Mouse (Mus musculus) heart, embryonic 12.5 days (tissue): ENCODE results near the gene D17H6S53E. TPM values are rescaled to one million over a fixed set of nuclear protein-coding genes. Genes with fewer than 3 reads are reported as not detected.

Experiments
- ATAC-seq: fragments of 200-750 bp; cut with Nextera tagmentation; 2 replicates; pipeline ENCODE4 v1.8.0; 2017; ENCODE audit warnings: moderate TSS enrichment, moderate library complexity; ENCODE audit not compliant: insufficient number of reproducible peaks, low FRiP score
- H3K27ac ChIP-seq: fragments of 300-500 bp; sonication (generic); 2 replicates; pipeline ENCODE4 v1.5.1; 2016; ENCODE audit warnings: mild to moderate bottlenecking, moderate library complexity; ENCODE audit not compliant: poor library complexity, severe bottlenecking
- H3K27me3 ChIP-seq: fragments of 300-500 bp; sonication (generic); replicated peaks from 2 replicates; pipeline ENCODE4 v1.6.1; 2016; ENCODE audit warnings: mild to moderate bottlenecking, moderate library complexity
- H3K36me3 ChIP-seq: fragments of 300-500 bp; sonication (generic); 2 replicates; pipeline ENCODE4 v1.6.1; 2016; ENCODE audit warnings: mild to moderate bottlenecking, moderate library complexity
- H3K4me1 ChIP-seq: fragments of 300-500 bp; sonication (generic); replicated peaks from 2 replicates; pipeline ENCODE4 v1.6.1; 2016; ENCODE audit warnings: mild to moderate bottlenecking
- H3K4me2 ChIP-seq: fragments of 300-500 bp; sonication (generic); 2 replicates; pipeline ENCODE4 v1.6.1; 2016; ENCODE audit warnings: mild to moderate bottlenecking, moderate library complexity
- H3K4me3 ChIP-seq: fragments of 300-500 bp; sonication (generic); 2 replicates; pipeline ENCODE4 v1.5.1; 2016; ENCODE audit warnings: mild to moderate bottlenecking
- H3K9ac ChIP-seq: fragments of 300-500 bp; sonication (generic); 2 replicates; pipeline ENCODE4 v1.6.1; 2016; ENCODE audit warnings: mild to moderate bottlenecking, moderate library complexity
- H3K9me3 ChIP-seq: fragments of 300-500 bp; sonication (generic); replicated peaks from 2 replicates; pipeline ENCODE4 v1.6.1; 2016; ENCODE audit warnings: mild to moderate bottlenecking, moderate library complexity
- WGBS: fragments of 180-500 bp; shearing (Covaris S2); methylation state at CpG from one replicate; pipeline ENCODE4 v1.1.7; 2016; 5-methylcytosine and 5-hydroxymethylcytosine counted together
- polyA plus RNA-seq: library from polyadenylated mRNA; unstranded; fragments of >200 nt; fragmentation: Nextera tagmentation; extraction: Ambion mirVana; gene quantifications from 2 replicates; pipeline ENCODE4 v1.2.1, GENCODE M21; 2016

The D17H6S53E gene
- polyA plus RNA-seq, 1 experiment from 2014 or later: 8.6 TPM

GRCm38 (mm10) chr17:35173329-35173728, 47.2 kb downstream of the D17H6S53E start:
- Histone ChIP-seq H3K4me1 (0 out of 2 replicates have a peak, but pooled peaks cover 9% of the 10 kb centered on the region), H3K9me3 (no peaks in the 10 kb centered on the region), H3K4me3 (no peak overlapping the region), H3K36me3 (no peaks in the 10 kb centered on the region), H3K4me2 (no peak overlapping the region), H3K9ac (0 out of 2 replicates have a peak overlapping the region, but pooled peaks have one; percentile 21), H3K27ac (no peak overlapping the region), H3K27me3 (0 out of 2 replicates have a peak, but pooled peaks cover 4% of the 10 kb centered on the region)
- ATAC-seq: no peak
- WGBS: 60% methylated on average over 3 of the region's 3 CpGs

- Histone ChIP-seq H3K27ac (no peak overlapping the region), H3K36me3 (no peaks in the 10 kb centered on the region), H3K4me1 (0 out of 2 replicates have a peak, but pooled peaks cover 9% of the 10 kb centered on the region), H3K4me2 (no peak overlapping the region), H3K9me3 (no peaks in the 10 kb centered on the region), H3K9ac (no peak overlapping the region), H3K4me3 (no peak overlapping the region), H3K27me3 (0 out of 2 replicates have a peak, but pooled peaks cover 4% of the 10 kb centered on the region)
- no peak for ATAC-seq
- WGBS: 68% methylated on average over 8 of the region's 8 CpGs
Measured at GRCm38 (mm10) chr17:35174201-35174977, 48.2 kb downstream of the D17H6S53E start.

GRCm38 (mm10) chr17:35175382-35175781, 49.2 kb downstream of the D17H6S53E start:
- no peak overlapping the region for H3K4me3 ChIP-seq
- H3K4me2 ChIP-seq: no peak overlapping the region
- H3K36me3 ChIP-seq: no peaks in the 10 kb centered on the region
- 0 out of 2 replicates have a peak, but pooled peaks cover 4% of the 10 kb centered on the region for H3K27me3 ChIP-seq
- no peak overlapping the region for H3K27ac ChIP-seq
- WGBS: 73% methylated on average over 6 of the region's 6 CpGs
- H3K4me1 ChIP-seq: 0 out of 2 replicates have a peak, but pooled peaks cover 6% of the 10 kb centered on the region
- ATAC-seq: no peak
- H3K9me3 ChIP-seq: no peaks in the 10 kb centered on the region
- H3K9ac ChIP-seq: no peak overlapping the region

GRCm38 (mm10) chr17:35175968-35176367, 49.8 kb downstream of the D17H6S53E start, which contains the start of gene Aif1:
Aif1 (minus strand) TSS chr17:35176068.
- no peak for ATAC-seq
- H3K36me3 ChIP-seq: no peaks in the 10 kb centered on the region
- H3K9ac ChIP-seq: no peak within 1 kb of the TSS
- no peak within 1 kb of the TSS for H3K27ac ChIP-seq
- H3K9me3 ChIP-seq: no peaks in the 10 kb centered on the region
- H3K27me3 ChIP-seq: 0 out of 2 replicates have a peak, but pooled peaks cover 4% of the 10 kb centered on the region
- 0 out of 2 replicates have a peak, but pooled peaks cover 4% of the 10 kb centered on the region for H3K4me1 ChIP-seq
- WGBS: 71% methylated on average over 2 of the region's 2 CpGs
- no peak within 1 kb of the TSS for H3K4me3 ChIP-seq
- no peak within 1 kb of the TSS for H3K4me2 ChIP-seq

Other genes starting within 250 kb of the D17H6S53E start
- gene Zbtb12, start 246.9 kb upstream of the D17H6S53E start, polyA plus RNA-seq: 2.6 and 2.8 TPM in 2 replicates
- gene Gm20547, start 244.3 kb upstream of the D17H6S53E start, polyA plus RNA-seq: not detected in 2 replicates
- 0.24 and 0.35 TPM in 2 replicates for gene C2, start 228.1 kb upstream of the D17H6S53E start, polyA plus RNA-seq
- gene Ehmt2, start 227.9 kb upstream of the D17H6S53E start, polyA plus RNA-seq: 49.1 and 51.6 TPM in 2 replicates
- 0.08 TPM in 1 of 2 replicates, not detected in the other for gene Slc44a4, start 211.9 kb upstream of the D17H6S53E start, polyA plus RNA-seq
- 20.8 and 21.5 TPM in 2 replicates for gene Neu1, start 195.1 kb upstream of the D17H6S53E start, polyA plus RNA-seq
- 0.12 and 0.13 TPM in 2 replicates for gene Hspa1b, start 167.1 kb upstream of the D17H6S53E start, polyA plus RNA-seq
- not detected in 2 replicates for gene Gm20481, start 156.5 kb upstream of the D17H6S53E start, polyA plus RNA-seq
- 6.2 and 6.4 TPM in 2 replicates for gene Hspa1a, start 154.2 kb upstream of the D17H6S53E start, polyA plus RNA-seq
- gene Hspa1l, start 153.7 kb upstream of the D17H6S53E start, polyA plus RNA-seq: 2.9 and 3.1 TPM in 2 replicates
- 143 and 145 TPM in 2 replicates for gene Lsm2, start 144.5 kb upstream of the D17H6S53E start, polyA plus RNA-seq
- 82.6 TPM in 2 replicates for gene Vars, start 125.4 kb upstream of the D17H6S53E start, polyA plus RNA-seq
- gene Vwa7, start 109.8 kb upstream of the D17H6S53E start, polyA plus RNA-seq: 0.32 and 0.37 TPM in 2 replicates
- 2.4 and 2.6 TPM in 2 replicates for gene Sapcd1, start 98.4 kb upstream of the D17H6S53E start, polyA plus RNA-seq
- 3.5 and 4.9 TPM in 2 replicates for gene Msh5, start 79.6 kb upstream of the D17H6S53E start, polyA plus RNA-seq
- 349 and 354 TPM in 2 replicates for gene Clic1, start 76.4 kb upstream of the D17H6S53E start, polyA plus RNA-seq
- gene Ddah2, start 67.3 kb upstream of the D17H6S53E start, polyA plus RNA-seq: 192 and 205 TPM in 2 replicates
- 0.27 TPM in 1 of 2 replicates, not detected in the other for gene Ly6g6c, start 61.0 kb upstream of the D17H6S53E start, polyA plus RNA-seq
- 1.2 and 2.0 TPM in 2 replicates for gene Mpig6b, start 60.2 kb upstream of the D17H6S53E start, polyA plus RNA-seq
- 0.24 and 0.40 TPM in 2 replicates for gene Ly6g6e, start 49.5 kb upstream of the D17H6S53E start, polyA plus RNA-seq
- 1.8 and 2.2 TPM in 2 replicates for gene Ly6g6d, start 48.3 kb upstream of the D17H6S53E start, polyA plus RNA-seq
- 1.1 and 1.5 TPM in 2 replicates for gene Ly6g6f, start 40.8 kb upstream of the D17H6S53E start, polyA plus RNA-seq
- 58.9 and 65.1 TPM in 2 replicates for gene Abhd16a, start 37.1 kb upstream of the D17H6S53E start, polyA plus RNA-seq
- gene Ly6g5c, start 18.1 kb upstream of the D17H6S53E start, polyA plus RNA-seq: not detected in 2 replicates
- 0.32 and 0.38 TPM in 2 replicates for gene Ly6g5b, start 10.9 kb upstream of the D17H6S53E start, polyA plus RNA-seq
- 11.1 and 15.1 TPM in 2 replicates for gene Gpank1, start 4.9 kb upstream of the D17H6S53E start, polyA plus RNA-seq
- gene Csnk2b, start 4.3 kb upstream of the D17H6S53E start, polyA plus RNA-seq: 190 and 207 TPM in 2 replicates
- 1.3 and 8.3 TPM in 2 replicates for gene Apom, start 5.7 kb downstream of the D17H6S53E start, polyA plus RNA-seq
- gene Bag6, start 8.8 kb downstream of the D17H6S53E start, polyA plus RNA-seq: 56.1 and 61.6 TPM in 2 replicates
- 132 and 148 TPM in 2 replicates for gene Prrc2a, start 38.5 kb downstream of the D17H6S53E start, polyA plus RNA-seq
- 4.3 and 4.4 TPM in 2 replicates for gene Aif1, start 49.7 kb downstream of the D17H6S53E start, polyA plus RNA-seq
- gene Lst1, start 62.1 kb downstream of the D17H6S53E start, polyA plus RNA-seq: 3.3 and 5.2 TPM in 2 replicates
- 0.14 and 0.31 TPM in 2 replicates for gene Ltb, start 68.1 kb downstream of the D17H6S53E start, polyA plus RNA-seq
- 0.12 TPM in 1 of 2 replicates, not detected in the other for gene Tnf, start 75.6 kb downstream of the D17H6S53E start, polyA plus RNA-seq
- not detected in 2 replicates for gene Lta, start 79.0 kb downstream of the D17H6S53E start, polyA plus RNA-seq
- gene Gm16181, start 94.5 kb downstream of the D17H6S53E start, polyA plus RNA-seq: 0.55 TPM in 1 of 2 replicates, not detected in the other
- 10.0 and 12.5 TPM in 2 replicates for gene Atp6v1g2, start 107.3 kb downstream of the D17H6S53E start, polyA plus RNA-seq
- 9.0 and 9.8 TPM in 2 replicates for gene Nfkbil1, start 109.4 kb downstream of the D17H6S53E start, polyA plus RNA-seq
- 282 and 285 TPM in 2 replicates for gene Ddx39b, start 115.4 kb downstream of the D17H6S53E start, polyA plus RNA-seq
- 30.2 and 32.8 TPM in 2 replicates for gene H2-D1, start 136.4 kb downstream of the D17H6S53E start, polyA plus RNA-seq
- 0.08 and 0.14 TPM in 2 replicates for gene H2-Q1, start 194.0 kb downstream of the D17H6S53E start, polyA plus RNA-seq
- 4.1 and 5.0 TPM in 2 replicates for gene H2-Q2, start 215.9 kb downstream of the D17H6S53E start, polyA plus RNA-seq